Mouse (Mus musculus) Muller cell, postnatal 12 days (primary cell): ENCODE measurements around the gene Grk4.
"Not testable (repeated sequence)": the region's sequence is repeated elsewhere in the genome, so short reads cannot be mapped to it uniquely, and the experiment has no call there.

Experiments
- DNase-seq: peaks from one replicate; pipeline ENCODE4 v3.0.0-alpha.2; 2015; ENCODE audit errors: inconsistent ontology term

Gene Grk4

GRCm38 (mm10) chr5:34708436-34708835 is 48.3 kb downstream of the Grk4 start:
- DNase-seq, result no peak

- not testable (repeated sequence) for DNase-seq
Measured at GRCm38 (mm10) chr5:34714371-34714770, 54.2 kb downstream of the Grk4 start.

GRCm38 (mm10) chr5:34714816-34715215 is 54.6 kb downstream of the Grk4 start:
- no peak for DNase-seq

- no peak for DNase-seq
Measured at GRCm38 (mm10) chr5:34729141-34729540, 69.0 kb downstream of the Grk4 start.

- DNase-seq, result no peak
Measured at GRCm38 (mm10) chr5:34730255-34730654, 70.1 kb downstream of the Grk4 start.

GRCm38 (mm10) chr5:34751477-34751876 is 91.3 kb downstream of the Grk4 start:
- DNase-seq, result no peak

- no peak for DNase-seq
Measured at GRCm38 (mm10) chr5:34758762-34759161, 98.6 kb downstream of the Grk4 start.

- no peak for DNase-seq
Measured at GRCm38 (mm10) chr5:34760850-34761508, 100.8 kb downstream of the Grk4 start.

GRCm38 (mm10) chr5:34761509-34761908 is 101.3 kb downstream of the Grk4 start, which contains the start of gene Htt:
TSS of gene Htt (plus strand) at chr5:34761740.
- peak; percentile 99 for DNase-seq

GRCm38 (mm10) chr5:34761934-34762611 is 101.9 kb downstream of the Grk4 start:
- peak; percentile 80 for DNase-seq

GRCm38 (mm10) chr5:34771818-34772217 is 111.6 kb downstream of the Grk4 start:
- no peak for DNase-seq

GRCm38 (mm10) chr5:34772696-34773245 is 112.6 kb downstream of the Grk4 start:
- peak; percentile 30 for DNase-seq

GRCm38 (mm10) chr5:34773392-34773791 is 113.2 kb downstream of the Grk4 start:
- no peak for DNase-seq

GRCm38 (mm10) chr5:34785027-34785426 is 124.8 kb downstream of the Grk4 start:
- DNase-seq, result no peak

GRCm38 (mm10) chr5:34791141-34791540 is 131.0 kb downstream of the Grk4 start:
- peak; percentile 53 for DNase-seq

- no peak for DNase-seq
Measured at GRCm38 (mm10) chr5:34800292-34800953, 140.2 kb downstream of the Grk4 start.
